Mouse (Mus musculus) MEL (cell line): Measurements from ENCODE around the gene Fbxw8. TPM values are rescaled to one million over a fixed set of nuclear protein-coding genes. Genes with fewer than 3 reads are reported as not detected.

Experiments
- DNase-seq: peaks from one replicate; pipeline ENCODE4 v3.0.0; 2011; ENCODE audit warnings: low read depth, low spot score
- H3K27ac ChIP-seq: 2 replicates; pipeline ENCODE4 v1.5.1; 2012; ENCODE audit warnings: low read depth, mild to moderate bottlenecking, control low read depth, low read length, moderate library complexity; ENCODE audit not compliant: control insufficient read depth
- H3K27me3 ChIP-seq, 2 experiments: fragments of 150-350 bp in 1 of 2; sonication (generic) in 1 of 2; 2 replicates each; pipeline ENCODE4 v1.6.1; 2012; ENCODE audit warnings: low read length in 2 of 2, mild to moderate bottlenecking in 2 of 2, improper control_type of control experiment in 1 of 2, moderate library complexity in 1 of 2; ENCODE audit not compliant: insufficient read depth in 2 of 2, control insufficient read depth in 1 of 2
- H3K36me3 ChIP-seq, 2 experiments: 2 replicates each; pipeline ENCODE4 v1.6.1; 2012 to 2014; ENCODE audit warnings: low read length in 2 of 2, improper control_type of control experiment in 1 of 2, inconsistent platforms in 1 of 2, mild to moderate bottlenecking in 1 of 2; ENCODE audit not compliant: insufficient read depth in 2 of 2, control insufficient read depth in 1 of 2
- H3K4me1 ChIP-seq, 2 experiments: fragments of 150-350 bp in 1 of 2; sonication (generic) in 1 of 2; 2 replicates each; pipeline ENCODE4 v1.6.1; 2012; ENCODE audit warnings: low read length in 2 of 2, improper control_type of control experiment in 1 of 2, mild to moderate bottlenecking in 1 of 2; ENCODE audit not compliant: insufficient read depth in 2 of 2, control insufficient read depth in 1 of 2
- H3K4me3 ChIP-seq, 2 experiments: fragments of 150-350 bp in 1 of 2; sonication (generic) in 1 of 2; 2 replicates each; pipeline ENCODE4 v1.5.1; 2012; ENCODE audit warnings: low read depth in 2 of 2, low read length in 2 of 2, mild to moderate bottlenecking in 2 of 2, moderate library complexity in 2 of 2, control low read depth in 1 of 2, improper control_type of control experiment in 1 of 2; ENCODE audit not compliant: control insufficient read depth in 1 of 2, insufficient read depth in 1 of 2
- H3K79me2 ChIP-seq: 2 replicates; pipeline ENCODE4 v1.6.1; 2012; ENCODE audit warnings: mild to moderate bottlenecking, low read length, moderate library complexity; ENCODE audit not compliant: control insufficient read depth, poor library complexity, insufficient read depth
- H3K9ac ChIP-seq: 2 replicates; pipeline ENCODE4 v1.6.1; 2012; ENCODE audit warnings: low read depth, mild to moderate bottlenecking, control low read depth, low read length, moderate library complexity; ENCODE audit not compliant: control insufficient read depth, poor library complexity, severe bottlenecking
- H3K9me3 ChIP-seq: fragments of 150-350 bp; sonication (generic); replicated peaks from 2 replicates; pipeline ENCODE4 v1.6.1; 2012; ENCODE audit warnings: mild to moderate bottlenecking, low read length, improper control_type of control experiment, moderate library complexity; ENCODE audit not compliant: insufficient read depth
- CHD1 ChIP-seq: IDR thresholded peaks from 2 replicates; pipeline ENCODE4 v1.6.1; 2012; ENCODE audit warnings: low read depth, mild to moderate bottlenecking, inconsistent platforms, low read length, improper control_type of control experiment
- E2F4 ChIP-seq: IDR thresholded peaks from 2 replicates; pipeline ENCODE4 v1.6.1; 2011; ENCODE audit warnings: low read depth, low read length, improper control_type of control experiment, borderline replicate concordance
- ELF1 ChIP-seq: IDR thresholded peaks from 2 replicates; pipeline ENCODE4 v1.6.1; 2014; ENCODE audit warnings: low read depth, mild to moderate bottlenecking, inconsistent platforms, low read length, improper control_type of control experiment, moderate library complexity
- EP300 ChIP-seq, 2 experiments: IDR thresholded peaks; 2 replicates each; pipeline ENCODE4 v1.6.1; 2011; ENCODE audit warnings: improper control_type of control experiment in 2 of 2, low read length in 2 of 2, low read depth in 1 of 2, mild to moderate bottlenecking in 1 of 2
- GABPA ChIP-seq: IDR thresholded peaks from 2 replicates; pipeline ENCODE4 v1.6.1; 2012; ENCODE audit warnings: low read depth, mild to moderate bottlenecking, inconsistent platforms, low read length, improper control_type of control experiment, moderate library complexity
- HCFC1 ChIP-seq: IDR thresholded peaks from 2 replicates; pipeline ENCODE4 v1.6.1; 2012; ENCODE audit warnings: low read depth, mild to moderate bottlenecking, inconsistent platforms, low read length, improper control_type of control experiment, moderate library complexity
- JUND ChIP-seq: IDR thresholded peaks from 2 replicates; pipeline ENCODE4 v1.6.1; 2011; ENCODE audit warnings: low read depth, mild to moderate bottlenecking, improper control_type of control experiment, low read length
- MAZ ChIP-seq: IDR thresholded peaks from 2 replicates; pipeline ENCODE4 v1.6.1; 2012; ENCODE audit warnings: low read depth, mild to moderate bottlenecking, inconsistent platforms, low read length, improper control_type of control experiment
- MEF2A ChIP-seq: IDR thresholded peaks from 2 replicates; pipeline ENCODE4 v1.6.1; 2014; ENCODE audit warnings: low read depth, mild to moderate bottlenecking, inconsistent platforms, low read length, improper control_type of control experiment; ENCODE audit not compliant: poor library complexity, insufficient replicate concordance, severe bottlenecking; ENCODE audit errors: extremely low read depth
- MXI1 ChIP-seq: IDR thresholded peaks from 2 replicates; pipeline ENCODE4 v1.6.1; 2011; ENCODE audit warnings: mild to moderate bottlenecking, low read depth, low read length, improper control_type of control experiment
- MYB ChIP-seq: IDR thresholded peaks from 2 replicates; pipeline ENCODE4 v1.6.1; 2011; ENCODE audit warnings: mild to moderate bottlenecking, low read depth, low read length, improper control_type of control experiment
- MYC ChIP-seq: IDR thresholded peaks from 2 replicates; pipeline ENCODE4 v1.6.1; 2011; ENCODE audit warnings: low read depth, mild to moderate bottlenecking, low read length, improper control_type of control experiment, moderate library complexity
- NELFE ChIP-seq: IDR thresholded peaks from 2 replicates; pipeline ENCODE4 v1.6.1; 2011; ENCODE audit warnings: low read depth, low read length, improper control_type of control experiment
- POLR2A ChIP-seq, 2 experiments: IDR thresholded peaks; 2 replicates each; pipeline ENCODE4 v1.6.1; 2011 to 2012; ENCODE audit warnings: low read length in 2 of 2, mild to moderate bottlenecking in 2 of 2, control low read depth in 1 of 2, improper control_type of control experiment in 1 of 2, low read depth in 1 of 2, moderate library complexity in 1 of 2; ENCODE audit not compliant: control insufficient read depth in 1 of 2, insufficient read depth in 1 of 2, poor library complexity in 1 of 2
- POLR2AphosphoS2 ChIP-seq: IDR thresholded peaks from 2 replicates; pipeline ENCODE4 v1.6.1; 2011; ENCODE audit warnings: low read length, improper control_type of control experiment
- POLR2AphosphoS5 ChIP-seq: IDR thresholded peaks from 2 replicates; pipeline ENCODE4 v1.6.1; 2012; ENCODE audit warnings: low read depth, borderline replicate concordance, mild to moderate bottlenecking, inconsistent platforms, low read length, moderate library complexity, mixed read lengths
- RCOR1 ChIP-seq: IDR thresholded peaks from 2 replicates; pipeline ENCODE4 v1.6.1; 2012; ENCODE audit warnings: low read depth, mild to moderate bottlenecking, inconsistent platforms, low read length, improper control_type of control experiment
- TAL1 ChIP-seq: IDR thresholded peaks from 2 replicates; pipeline ENCODE4 v1.6.1; 2012; ENCODE audit warnings: mild to moderate bottlenecking, inconsistent platforms, low read length, moderate library complexity, mixed read lengths
- ZC3H11A ChIP-seq: IDR thresholded peaks from 2 replicates; pipeline ENCODE4 v1.6.1; 2012; ENCODE audit warnings: low read depth, mild to moderate bottlenecking, inconsistent platforms, low read length, improper control_type of control experiment
- ZMIZ1 ChIP-seq: IDR thresholded peaks from 2 replicates; pipeline ENCODE4 v1.6.1; 2012; ENCODE audit warnings: low read depth, mild to moderate bottlenecking, inconsistent platforms, low read length, improper control_type of control experiment, moderate library complexity
- polyA plus RNA-seq, 2 experiments: library from polyadenylated mRNA; stranded (reverse) in 1 of 2; unstranded in 1 of 2; fragments of >175 nt in 1 of 2; fragments of >200 nt in 1 of 2; gene quantifications; 2 replicates each; pipeline versions ENCODE4 v1.2.1 to v1.2.4; 2012; ENCODE audit warnings: low replicate concordance in 2 of 2, low read depth in 1 of 2; ENCODE audit not compliant: insufficient read length in 2 of 2, insufficient read depth in 1 of 2, missing spikeins in 1 of 2
- total RNA-seq: library from RNA; depleted of rRNA; stranded (reverse); fragments of 300-350 nt; gene quantifications from 2 replicates; pipeline ENCODE4 v1.2.3, GENCODE M21; 2012

Fbxw8 gene
- total and polyA plus RNA-seq, 3 experiments, result 49.9 to 57.4 (median 52.5) TPM

GRCm38 (mm10) chr5:118048928-118049327 is 106.3 kb downstream of the Fbxw8 start:
- H3K27me3 ChIP-seq, result no peaks in the 10 kb centered on the region
- DNase-seq, result no peak
- TF ChIP-seq ZC3H11A, result no peak
- TF ChIP-seq MAZ, result no peak
- no peak for TF ChIP-seq ELF1
- no peak for TF ChIP-seq POLR2AphosphoS2
- TF ChIP-seq TAL1, result no peak
- TF ChIP-seq POLR2AphosphoS5, result no peak
- no peak for TF ChIP-seq JUND
- no peak for TF ChIP-seq CHD1
- TF ChIP-seq, all 39 proteins: peak for 0
- H3K4me3 ChIP-seq, result no peak overlapping the region
- no peak overlapping the region for H3K27ac ChIP-seq
- H3K9me3 ChIP-seq, result no peaks in the 10 kb centered on the region
- H3K4me1 ChIP-seq, result peaks cover 0 to 6% of the 10 kb centered on the region in 2 experiments; a peak in 1 of 4 replicates
- no peak overlapping the region for H3K9ac ChIP-seq
- H3K79me2 ChIP-seq, result no peaks in the 10 kb centered on the region
- H3K36me3 ChIP-seq, result no peaks in the 10 kb centered on the region

- Histone ChIP-seq H3K79me2 (no peaks in the 10 kb centered on the region), H3K4me3 (no peak overlapping the region), H3K9ac (no peak overlapping the region), H3K4me1 (peaks cover 0 to 6% of the 10 kb centered on the region in 2 experiments; a peak in 1 of 4 replicates), H3K9me3 (no peaks in the 10 kb centered on the region)
- no peak for DNase-seq
- no peak for TF ChIP-seq MXI1
- no peak for TF ChIP-seq MEF2A
- TF ChIP-seq E2F4, result no peak
- no peak for TF ChIP-seq JUND
- no peak for TF ChIP-seq HCFC1
- TF ChIP-seq POLR2A (IDR thresholded peaks at IDR 0.05; ENCODE audit: control insufficient read depth in 1 of 2, insufficient read depth in 1 of 2, low read depth in 1 of 2, low read length in 2 of 2, poor library complexity in 1 of 2), result no peak
- TF ChIP-seq ZMIZ1, result no peak
- TF ChIP-seq RCOR1, result no peak
- TF ChIP-seq GABPA, result no peak
- no peak for TF ChIP-seq MYB
- no peak for TF ChIP-seq MAZ
- no peak for TF ChIP-seq NELFE
- no peak for TF ChIP-seq MYC
- TF ChIP-seq EP300 (IDR thresholded peaks at IDR 0.05; ENCODE audit: low read depth in 1 of 2, low read length in 2 of 2), result no peak
- no peak for TF ChIP-seq CHD1
- TF ChIP-seq, all 39 proteins: peak for 0
- no peak overlapping the region for H3K27ac ChIP-seq
- no peaks in the 10 kb centered on the region for H3K36me3 ChIP-seq
- H3K27me3 ChIP-seq, result no peaks in the 10 kb centered on the region
Measured at GRCm38 (mm10) chr5:118048412-118048811, 106.9 kb downstream of the Fbxw8 start.
